Mouse (Mus musculus): ENCODE measurements around the gene 1700067K01Rik.

1700067K01Rik gene

GRCm38 (mm10) chr8:84001281-84002000 is at the start of gene 1700067K01Rik:
TSS of gene 1700067K01Rik (plus strand) at chr8:84001502.
- DNase-seq, result no peak

- DNase-seq, result no peak
These were observed 46.6 kb upstream of the 1700067K01Rik start for GRCm38 (mm10) chr8:83954749-83955105.

- peak; percentile 97 to 99 for DNase-seq
These were observed 46.0 kb upstream of the 1700067K01Rik start, which contains the start of the genes Gm10644 and Asf1b for GRCm38 (mm10) chr8:83955106-83955957. TSS of gene Gm10644 (minus strand) at chr8:83955205. TSS of gene Asf1b (plus strand) at chr8:83955507.

GRCm38 (mm10) chr8:83955958-83956218 is 45.4 kb upstream of the 1700067K01Rik start:
- no peak for DNase-seq

DNA sequence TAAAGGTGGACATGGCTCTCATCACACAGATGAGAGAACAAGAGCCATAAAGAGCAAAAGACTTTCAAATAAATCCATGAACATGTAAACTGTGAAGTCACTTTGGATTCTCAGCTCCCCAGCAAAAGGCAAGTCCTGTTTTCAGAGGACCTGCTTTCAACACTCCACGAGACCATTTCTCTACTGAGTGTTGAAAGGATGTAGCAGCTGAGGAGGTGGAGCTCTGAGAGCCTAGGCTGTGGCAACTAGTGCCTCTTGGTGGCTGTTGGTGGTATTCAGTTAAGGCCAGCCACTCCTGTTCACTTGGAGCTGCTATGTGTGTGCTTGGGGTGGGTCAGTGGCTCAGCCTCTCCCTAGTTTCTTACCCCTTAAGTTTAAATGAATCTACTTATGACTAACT is 44.5 kb upstream of the 1700067K01Rik start:
- DNase-seq, result no peak

- no peak for DNase-seq
These were observed 37.1 kb upstream of the 1700067K01Rik start for GRCm38 (mm10) chr8:83964015-83964765.

- DNase-seq, result no peak
These were observed 33.6 kb upstream of the 1700067K01Rik start for GRCm38 (mm10) chr8:83967701-83968100.

- DNase-seq, result no peak
These were observed 30.2 kb upstream of the 1700067K01Rik start for GRCm38 (mm10) chr8:83971121-83971520.

DNA sequence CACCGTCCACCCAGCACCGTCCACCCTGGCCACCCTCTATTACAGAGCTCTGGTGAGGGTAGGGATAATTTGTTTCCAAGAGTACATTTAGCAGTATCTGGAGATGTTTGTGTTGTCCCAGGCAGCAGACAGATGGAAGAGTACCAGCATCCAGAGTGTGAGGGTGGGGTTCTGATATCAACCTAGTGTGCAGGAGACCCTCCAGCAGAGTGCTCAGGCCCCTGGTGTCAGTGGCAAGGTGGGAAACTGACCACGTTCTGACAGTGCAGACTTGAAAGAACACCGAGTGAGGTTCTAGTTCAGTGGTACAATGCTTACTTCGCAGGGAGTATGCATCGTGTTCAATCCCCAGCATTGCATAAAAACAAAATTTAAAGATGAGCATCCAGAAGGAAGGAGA is 29.6 kb upstream of the 1700067K01Rik start:
- no peak for DNase-seq

DNA sequence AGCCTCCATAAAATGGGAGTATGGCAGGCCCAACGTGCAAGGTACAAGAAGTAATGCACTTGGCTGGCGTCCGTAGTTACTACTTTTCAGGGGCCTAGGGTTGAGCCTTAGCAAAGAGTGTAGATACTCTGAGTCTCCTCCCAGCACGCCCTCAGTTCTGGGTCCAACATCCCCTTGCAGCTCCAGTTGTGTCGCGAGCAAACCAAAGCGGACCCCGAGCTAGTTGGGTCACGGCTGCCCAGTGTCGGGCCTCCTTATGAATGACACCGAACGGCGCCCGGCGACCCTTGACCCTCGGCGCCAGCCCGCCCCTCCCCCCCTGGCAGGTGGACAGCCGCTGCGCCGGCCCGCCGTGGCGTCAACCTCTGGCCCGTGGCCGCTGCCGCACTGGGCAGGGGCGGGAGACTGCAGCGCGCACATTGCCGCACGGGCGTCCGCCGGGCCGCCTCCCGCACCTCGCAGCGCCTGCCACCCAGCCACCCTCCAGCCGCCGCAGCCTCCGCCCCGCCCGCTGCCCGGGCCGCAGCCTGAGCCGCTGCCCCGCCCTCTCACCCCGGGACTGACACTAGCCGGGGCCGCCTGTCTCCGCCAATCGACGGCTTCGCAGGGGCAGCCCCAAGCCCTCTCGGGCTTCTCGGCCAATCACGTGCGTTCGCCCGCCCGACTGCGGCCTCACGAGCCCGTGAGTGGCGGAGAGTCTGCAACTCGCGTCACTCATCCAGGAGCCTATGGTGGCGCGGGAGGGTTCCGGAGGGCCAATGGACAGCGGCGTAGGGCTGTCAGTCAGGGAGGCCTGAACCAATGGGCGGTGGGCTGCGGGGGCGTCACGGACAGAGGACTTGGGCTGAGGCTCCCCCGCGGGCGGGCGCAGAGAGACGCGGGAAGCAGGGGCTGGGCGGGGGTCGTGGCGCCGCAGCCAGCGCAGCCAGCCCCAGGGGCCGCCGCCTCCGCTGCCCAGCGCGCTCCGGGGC is 28.9 kb upstream of the 1700067K01Rik start, which contains the start of gene Prkaca:
Gene Prkaca, plus strand, starts transcription at position 844 of the 971 bp plus-strand sequence.
- DNase-seq, result peak; percentile 96 to 98

GRCm38 (mm10) chr8:83973161-83974031 is 27.9 kb upstream of the 1700067K01Rik start:
- peak; percentile 46 to 70 for DNase-seq

- DNase-seq, result no peak
These were observed 26.8 kb upstream of the 1700067K01Rik start for GRCm38 (mm10) chr8:83974521-83974920.

DNA sequence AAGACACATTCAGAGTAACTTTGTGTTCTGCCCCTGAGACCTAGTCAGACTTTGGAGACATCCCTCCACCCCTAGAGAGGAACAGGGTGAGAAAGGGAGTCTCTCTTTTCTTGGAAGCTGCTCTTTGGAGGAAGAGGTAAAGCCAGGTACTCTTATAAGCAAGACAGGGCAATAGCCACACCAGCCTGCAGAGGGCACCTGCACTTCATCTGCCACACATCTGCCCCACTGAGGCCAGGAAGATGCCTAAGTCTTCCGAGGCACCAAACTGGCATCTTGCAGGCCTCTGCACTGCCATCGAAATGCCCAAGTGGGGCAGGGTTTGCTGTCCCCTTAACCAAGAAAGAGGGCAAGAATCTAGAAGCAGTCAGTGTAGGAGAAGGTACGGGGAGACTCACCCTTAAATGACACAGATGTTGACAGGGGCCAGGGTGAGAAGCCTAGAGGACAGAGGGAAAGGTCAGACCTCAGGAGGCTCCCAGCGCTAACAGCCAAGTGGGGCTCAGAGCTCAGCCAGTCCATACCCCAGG is 25.1 kb upstream of the 1700067K01Rik start:
- no peak for DNase-seq

DNA sequence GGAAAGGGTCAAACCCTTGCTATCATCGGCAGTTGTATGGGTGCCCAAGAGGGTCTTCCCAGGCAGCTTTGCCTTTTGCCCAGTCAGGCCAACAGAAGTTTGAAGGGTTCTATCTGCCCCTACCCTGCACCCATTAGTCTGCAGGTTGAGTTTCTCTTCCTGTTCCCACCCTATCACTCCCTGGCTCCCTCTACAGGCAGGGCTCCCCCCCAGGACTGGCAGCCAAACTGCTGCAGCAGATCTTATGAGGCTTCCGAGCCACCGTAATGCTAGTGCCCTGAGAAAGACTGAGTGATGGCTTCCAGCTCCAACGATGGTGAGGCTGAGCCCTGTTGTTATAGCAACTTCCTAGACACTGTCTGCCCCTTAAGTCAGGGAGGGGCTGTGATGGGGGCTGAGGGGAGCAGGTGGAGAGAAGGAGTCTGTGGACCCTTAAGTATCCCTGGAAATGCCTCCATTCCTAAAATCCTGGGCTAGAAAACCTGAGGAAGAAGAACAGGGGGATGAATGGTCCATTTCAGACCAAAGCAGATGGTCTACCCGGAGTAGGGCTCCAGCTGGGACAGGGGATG is 24.4 kb upstream of the 1700067K01Rik start:
- peak in 1 of 2 experiments; percentile 34 for DNase-seq

DNA sequence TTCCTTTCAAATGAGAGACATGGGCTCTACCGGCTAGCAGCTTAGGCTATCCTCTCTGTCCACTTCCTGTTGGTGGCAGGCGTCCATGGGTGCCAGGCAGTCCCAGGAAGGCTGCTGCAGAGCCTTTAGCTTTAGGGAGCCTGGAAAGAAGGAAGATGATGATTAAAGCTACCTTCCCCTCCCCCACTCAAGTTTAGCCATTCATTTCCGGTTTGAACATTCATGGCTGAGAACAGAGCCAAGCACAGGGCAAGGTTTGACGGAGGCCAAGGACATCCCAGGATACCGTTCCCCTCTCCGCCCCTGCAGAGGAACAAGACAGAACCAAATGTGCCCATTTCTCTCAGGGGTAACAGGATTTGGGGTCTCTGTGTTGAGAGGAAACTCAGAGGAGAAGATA is 23.7 kb upstream of the 1700067K01Rik start:
- DNase-seq, result peak; percentile 12 to 31

- DNase-seq, result peak in 1 of 2 experiments; percentile 25
These were observed 23.1 kb upstream of the 1700067K01Rik start for GRCm38 (mm10) chr8:83978200-83978599.

DNA sequence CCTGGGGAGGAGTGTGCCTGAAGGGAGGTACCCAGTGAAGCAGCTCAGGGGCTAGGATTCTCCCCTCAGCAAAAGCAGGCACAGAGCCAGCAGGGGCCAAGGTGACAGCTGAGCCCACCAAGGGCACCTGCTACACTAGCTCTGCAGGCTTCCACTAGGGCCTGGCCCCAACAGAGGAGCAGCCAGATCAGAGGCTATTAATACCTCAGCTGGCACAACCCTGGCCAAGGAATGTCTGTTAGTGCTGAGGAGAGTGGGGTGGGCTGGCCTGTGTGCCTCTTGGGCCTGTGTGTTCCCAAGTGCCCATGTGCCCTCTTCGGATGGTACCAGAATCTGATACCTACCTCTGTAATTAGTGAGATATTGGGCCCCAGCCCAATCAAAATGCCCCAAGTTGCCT is 21.1 kb upstream of the 1700067K01Rik start:
- peak; percentile 46 to 47 for DNase-seq

GRCm38 (mm10) chr8:83980845-83981244 is 20.5 kb upstream of the 1700067K01Rik start:
- DNase-seq, result peak; percentile 41 to 56

DNA sequence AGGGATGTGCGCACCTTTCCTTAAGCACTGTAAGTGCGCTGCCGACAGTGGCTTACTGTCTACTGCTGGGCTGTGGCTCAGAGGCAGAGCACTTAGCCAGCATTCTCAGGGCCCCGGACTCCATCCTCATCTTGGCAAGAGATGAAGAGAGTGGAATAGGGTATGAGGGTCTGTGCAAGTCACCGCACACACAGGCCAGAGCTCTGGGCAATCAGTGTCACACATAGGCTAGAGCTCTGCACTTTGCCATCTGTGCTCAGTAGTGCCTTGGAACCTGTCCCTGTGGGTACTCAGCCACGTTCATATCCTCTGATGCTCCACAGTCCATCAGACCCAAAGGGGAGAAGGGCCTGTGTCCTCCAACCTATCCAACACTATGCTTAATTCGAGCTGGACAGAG is 19.8 kb upstream of the 1700067K01Rik start:
- peak; percentile 53 to 60 for DNase-seq

GRCm38 (mm10) chr8:83982449-83982848 is 18.9 kb upstream of the 1700067K01Rik start:
- DNase-seq, result peak in 1 of 2 experiments; percentile 3
